Mouse (Mus musculus): ENCODE data around the gene Tanc1. TPM values are rescaled to one million over a fixed set of nuclear protein-coding genes. Genes with fewer than 3 reads are reported as not detected.

Gene Tanc1
- polyA plus RNA-seq, 1 experiment from 2014 or later = 5.5 TPM

GRCm38 (mm10) chr2:59876482-59876881, 264.6 kb downstream of the Tanc1 start:
- WGBS = 89% methylated on average over 15 of the region's 15 CpGs
- H3K9me3 ChIP-seq = no peaks in the 10 kb centered on the region
- H3K27me3 ChIP-seq = no peaks in the 10 kb centered on the region
- H3K4me3 ChIP-seq (replicated peaks) = no peak overlapping the region
- H3K27ac ChIP-seq = no peak overlapping the region
- H3K4me2 ChIP-seq (replicated peaks) = no peak overlapping the region
- no peak overlapping the region for H3K9ac ChIP-seq (replicated peaks)
- ATAC-seq = no peak
- peaks cover 10% of the 10 kb centered on the region for H3K36me3 ChIP-seq
- no peaks in the 10 kb centered on the region for H3K4me1 ChIP-seq (replicated peaks)

- H3K9me3 ChIP-seq = no peaks in the 10 kb centered on the region
- no peak overlapping the region for H3K27ac ChIP-seq
- no peak for ATAC-seq
- peaks cover 3% of the 10 kb centered on the region; the same call in 1 of the 2 replicates for H3K36me3 ChIP-seq
- H3K9ac ChIP-seq (replicated peaks) = no peak overlapping the region
- 81% methylated on average over 4 of the region's 4 CpGs for WGBS
- no peak overlapping the region for H3K4me2 ChIP-seq (replicated peaks)
- H3K4me3 ChIP-seq (replicated peaks) = no peak overlapping the region
- H3K4me1 ChIP-seq (replicated peaks) = peaks cover 6% of the 10 kb centered on the region; the same call in 1 of the 2 replicates
- no peaks in the 10 kb centered on the region for H3K27me3 ChIP-seq
These were observed 265.5 kb downstream of the Tanc1 start for GRCm38 (mm10) chr2:59877335-59877734.

- WGBS = 79% methylated on average over 19 of the region's 19 CpGs
- Histone ChIP-seq H3K4me1 (replicated peaks) (peaks cover 6% of the 10 kb centered on the region; the same call in 1 of the 2 replicates), H3K36me3 (no peaks in the 10 kb centered on the region), H3K27me3 (no peaks in the 10 kb centered on the region), H3K4me3 (replicated peaks) (no peak overlapping the region), H3K9ac (replicated peaks) (no peak overlapping the region), H3K27ac (no peak overlapping the region), H3K9me3 (no peaks in the 10 kb centered on the region), H3K4me2 (replicated peaks) (no peak overlapping the region)
- ATAC-seq = no peak
These were observed 266.4 kb downstream of the Tanc1 start for GRCm38 (mm10) chr2:59878221-59878620.

GRCm38 (mm10) chr2:59881404-59881803, 269.6 kb downstream of the Tanc1 start:
- Histone ChIP-seq H3K9me3 (no peaks in the 10 kb centered on the region), H3K36me3 (no peaks in the 10 kb centered on the region), H3K27ac (no peak overlapping the region), H3K4me1 (replicated peaks) (peaks cover 6% of the 10 kb centered on the region; the same call in 1 of the 2 replicates), H3K27me3 (no peaks in the 10 kb centered on the region), H3K4me2 (replicated peaks) (peak overlapping the region; percentile 73), H3K9ac (replicated peaks) (peak overlapping the region; percentile 70), H3K4me3 (replicated peaks) (peak overlapping the region; percentile 58; the same call in 1 of the 2 replicates)
- no peak for ATAC-seq
- WGBS = 86% methylated on average over 6 of the region's 6 CpGs

- 6% methylated on average over 57 of the region's 57 CpGs for WGBS
- Histone ChIP-seq H3K27ac (no peak within 1 kb of the TSS; the same call in 1 of the 2 replicates), H3K4me2 (replicated peaks) (peak within 1 kb of the TSS; percentile 73), H3K9ac (replicated peaks) (peak within 1 kb of the TSS; percentile 70), H3K4me3 (replicated peaks) (peak within 1 kb of the TSS; percentile 58), H3K4me1 (replicated peaks) (peaks cover 6% of the 10 kb centered on the region; the same call in 1 of the 2 replicates), H3K36me3 (no peaks in the 10 kb centered on the region), H3K9me3 (no peaks in the 10 kb centered on the region), H3K27me3 (no peaks in the 10 kb centered on the region)
- ATAC-seq = peak; percentile 94
These were observed 270.2 kb downstream of the Tanc1 start, which contains the start of gene Wdsub1 for GRCm38 (mm10) chr2:59881831-59882741. Wdsub1 (minus strand) TSS chr2:59882591.

- no peaks in the 10 kb centered on the region for H3K9me3 ChIP-seq
- 71% methylated on average over 8 of the region's 8 CpGs for WGBS
- no peaks in the 10 kb centered on the region for H3K36me3 ChIP-seq
- H3K4me1 ChIP-seq (replicated peaks) = peaks cover 6% of the 10 kb centered on the region; the same call in 1 of the 2 replicates
- H3K9ac ChIP-seq (replicated peaks) = no peak overlapping the region; the same call in 1 of the 2 replicates
- peak overlapping the region; percentile 73 for H3K4me2 ChIP-seq (replicated peaks)
- no peak overlapping the region for H3K27ac ChIP-seq
- peak; percentile 43 for ATAC-seq
- peak overlapping the region; percentile 58 for H3K4me3 ChIP-seq (replicated peaks)
- H3K27me3 ChIP-seq = no peaks in the 10 kb centered on the region
These were observed 271.0 kb downstream of the Tanc1 start for GRCm38 (mm10) chr2:59882742-59883281.

GRCm38 (mm10) chr2:59889699-59890098, 277.9 kb downstream of the Tanc1 start:
- Histone ChIP-seq H3K9ac (replicated peaks) (no peak overlapping the region), H3K36me3 (0 out of 2 replicates have a peak, but pooled peaks cover 18% of the 10 kb centered on the region), H3K4me3 (replicated peaks) (no peak overlapping the region), H3K4me2 (replicated peaks) (no peak overlapping the region), H3K27ac (no peak overlapping the region), H3K27me3 (no peaks in the 10 kb centered on the region), H3K9me3 (no peaks in the 10 kb centered on the region), H3K4me1 (replicated peaks) (no peaks in the 10 kb centered on the region)
- no peak for ATAC-seq
- 91% methylated on average over 6 of the region's 6 CpGs for WGBS

Other genes with a start within 250 kb of the Tanc1 start
- 0.50 and 1.5 TPM in 2 replicates for gene Dapl1, start 127.4 kb upstream of the Tanc1 start, polyA plus RNA-seq (2015; fragmentation: Nextera tagmentation; extraction: Ambion mirVana)